Mouse (Mus musculus): Measurements from ENCODE around the gene Cbx5.
A peak's percentile ranks its signal among the peaks of the same experiment; 100 is the strongest.
"Not testable (repeated sequence)": the region's sequence is repeated elsewhere in the genome, so short reads cannot be mapped to it uniquely, and the experiment has no call there.

Cbx5 gene

GRCm38 (mm10) chr15:103250195-103250740, 10.7 kb upstream of the Cbx5 start:
- peak; percentile 87 for DNase-seq

GRCm38 (mm10) chr15:103249511-103249910, 9.9 kb upstream of the Cbx5 start:
- DNase-seq, result not testable (repeated sequence)

- DNase-seq, result peak; percentile 29
Observed at GRCm38 (mm10) chr15:103248401-103249313, 9.0 kb upstream of the Cbx5 start.

- DNase-seq, result no peak
Observed at GRCm38 (mm10) chr15:103247782-103248400, 8.3 kb upstream of the Cbx5 start.

- no peak for DNase-seq
Observed at GRCm38 (mm10) chr15:103247078-103247781, 7.6 kb upstream of the Cbx5 start.

GRCm38 (mm10) chr15:103245616-103246015, 6.0 kb upstream of the Cbx5 start:
- DNase-seq, result no peak

GRCm38 (mm10) chr15:103242885-103243284, 3.3 kb upstream of the Cbx5 start:
- DNase-seq, result no peak

- DNase-seq, result not testable (repeated sequence)
Observed at GRCm38 (mm10) chr15:103241071-103242018, 1.7 kb upstream of the Cbx5 start.

GRCm38 (mm10) chr15:103240160-103241028, 778 bp upstream of the Cbx5 start, which contains the start of gene Hnrnpa1:
Gene Hnrnpa1 (plus strand): TSS chr15:103240432.
- peak; percentile 98 for DNase-seq

GRCm38 (mm10) chr15:103239130-103239684, 409 bp downstream of the Cbx5 start:
- DNase-seq, result peak; percentile 98

- DNase-seq, result no peak
Observed at GRCm38 (mm10) chr15:103237295-103237694, 2.3 kb downstream of the Cbx5 start.

GRCm38 (mm10) chr15:103233119-103233518, 6.5 kb downstream of the Cbx5 start:
- no peak for DNase-seq

- DNase-seq, result no peak
Observed at GRCm38 (mm10) chr15:103228904-103229303, 10.7 kb downstream of the Cbx5 start.

- no peak for DNase-seq
Observed at GRCm38 (mm10) chr15:103227572-103227971, 12.0 kb downstream of the Cbx5 start.

- DNase-seq, result no peak
Observed at GRCm38 (mm10) chr15:103227022-103227421, 12.6 kb downstream of the Cbx5 start.

- no peak for DNase-seq
Observed at GRCm38 (mm10) chr15:103224161-103224560, 15.5 kb downstream of the Cbx5 start.

GRCm38 (mm10) chr15:103221386-103221785, 18.2 kb downstream of the Cbx5 start:
- DNase-seq, result no peak

GRCm38 (mm10) chr15:103220785-103221184, 18.8 kb downstream of the Cbx5 start:
- DNase-seq, result peak; percentile 46

- DNase-seq, result no peak
Observed at GRCm38 (mm10) chr15:103216052-103216451, 23.6 kb downstream of the Cbx5 start.
